Mouse (Mus musculus) megakaryocyte-erythroid progenitor cell, adult 5 weeks (primary cell): Measurements from ENCODE around the gene Naip1. TPM values are rescaled to one million over a fixed set of nuclear protein-coding genes. Genes with fewer than 3 reads are reported as not detected.

Source experiments
- polyA plus RNA-seq: library from polyadenylated mRNA; stranded (reverse); fragments of >175 nt; gene quantifications from 2 replicates; pipeline ENCODE4 v1.2.3, GENCODE M21; 2012

Gene Naip1
- 0.02 TPM in 1 of 2 replicates, not detected in the other for polyA plus RNA-seq

DNA sequence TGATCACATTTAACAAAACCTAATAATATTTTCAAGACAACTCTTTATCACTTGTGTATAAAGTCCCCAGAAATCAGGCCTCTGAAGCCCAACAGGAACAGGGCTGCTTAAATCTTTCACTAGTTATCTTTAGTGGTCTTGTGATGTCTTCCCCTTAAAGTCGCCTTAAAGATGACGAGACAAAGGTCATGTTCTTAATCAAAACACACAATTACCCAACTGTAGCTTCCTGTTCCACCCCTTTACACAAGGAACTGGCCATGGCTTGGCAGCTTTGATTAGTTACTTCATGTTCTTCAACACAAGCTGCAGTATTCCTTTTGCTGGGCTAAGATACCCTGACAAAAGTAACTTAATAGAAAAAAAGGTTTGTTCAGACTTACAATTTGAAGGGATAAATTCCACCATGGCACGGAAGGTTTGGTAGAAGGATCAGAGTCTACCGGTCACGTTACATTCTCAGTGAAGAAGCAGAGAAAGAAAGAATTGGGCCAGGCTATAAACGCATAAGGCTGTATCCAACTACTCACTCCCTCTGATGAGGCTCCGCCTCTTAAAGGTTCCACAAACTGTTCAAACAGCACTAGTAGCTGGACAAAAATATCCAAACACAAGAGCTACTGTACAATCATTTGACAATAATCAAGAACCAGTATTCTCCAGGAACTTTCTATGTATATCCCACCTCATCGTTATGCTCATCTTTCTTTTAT lies at the start of gene Naip1:
TSS of gene Naip1 (minus strand) at position 455 of the 713 bp plus-strand sequence.

DNA sequence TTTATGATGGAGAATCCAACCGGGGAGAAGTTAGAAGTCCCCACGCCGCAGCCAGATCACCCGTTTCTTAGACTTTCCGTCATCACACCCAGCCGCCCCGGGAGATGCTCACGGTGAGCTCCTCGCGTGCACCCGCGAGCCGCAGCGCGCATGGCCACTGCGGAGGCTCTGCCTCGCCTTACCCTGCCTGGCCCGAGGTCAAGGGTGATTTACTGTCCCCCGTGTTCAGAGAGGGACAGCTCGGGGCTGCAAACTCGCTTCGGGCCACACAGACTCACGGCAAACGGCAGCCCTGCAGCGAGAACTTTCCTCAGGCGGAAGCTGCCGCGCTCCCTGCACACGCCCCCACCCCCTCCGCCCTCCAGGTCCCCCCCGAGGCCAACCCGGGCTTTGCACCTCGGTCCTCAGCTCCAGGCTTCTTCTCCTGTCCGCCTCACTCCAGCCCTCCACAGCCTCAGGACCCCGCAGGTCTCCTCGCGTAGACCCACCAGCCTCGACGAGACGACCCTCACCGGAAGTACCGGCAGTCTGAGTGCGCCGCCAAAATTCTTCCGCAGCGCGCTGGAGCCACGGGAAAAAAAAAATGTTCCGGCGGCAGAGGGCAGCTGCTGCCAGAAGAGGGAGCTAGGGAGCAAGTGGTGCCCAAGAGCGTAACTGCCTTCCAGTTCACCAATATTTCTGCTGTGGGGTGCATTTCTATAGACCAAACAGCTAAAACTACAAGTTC lies 39.6 kb upstream of the Naip1 start, which contains the start of gene Gtf2h2:
TSS of gene Gtf2h2 (minus strand) at position 519 of the 727 bp plus-strand sequence.

Other genes starting within 250 kb of the Naip1 start
- 0.79 and 0.87 TPM in 2 replicates for gene Naip5, start 206.5 kb downstream of the Naip1 start, polyA plus RNA-seq
- 0.80 and 0.85 TPM in 2 replicates for gene Naip6, start 135.2 kb downstream of the Naip1 start, polyA plus RNA-seq
- 25.0 and 29.8 TPM in 2 replicates for gene Gtf2h2, start 39.7 kb upstream of the Naip1 start, polyA plus RNA-seq
- gene Ocln, start 99.8 kb upstream of the Naip1 start, polyA plus RNA-seq, result 0.11 TPM in 1 of 2 replicates, not detected in the other
- gene Marveld2, start 164.1 kb upstream of the Naip1 start, polyA plus RNA-seq, result 0.33 and 0.56 TPM in 2 replicates
- 52.9 and 56.8 TPM in 2 replicates for gene Ak6, start 198.1 kb upstream of the Naip1 start, polyA plus RNA-seq
- gene Rad17, start 198.2 kb upstream of the Naip1 start, polyA plus RNA-seq, result 8.6 and 9.1 TPM in 2 replicates
- 20.1 and 27.7 TPM in 2 replicates for gene Taf9, start 198.7 kb upstream of the Naip1 start, polyA plus RNA-seq
- gene Ccdc125, start 216.8 kb upstream of the Naip1 start, polyA plus RNA-seq, result 3.4 and 3.7 TPM in 2 replicates